Mouse (Mus musculus) cerebellum, adult 2 months (tissue): ENCODE results near the gene Gapt. TPM values are rescaled to one million over a fixed set of nuclear protein-coding genes. Genes with fewer than 3 reads are reported as not detected.

Experiments used
- DNase-seq, 2 experiments: peaks; one replicate each; pipeline ENCODE4 v3.0.0; 2021
- H3K27ac ChIP-seq: fragments of 200-500 bp; 2 replicates; pipeline ENCODE4 v1.5.1; 2012; ENCODE audit warnings: low read length, control low read depth, inconsistent platforms; ENCODE audit not compliant: insufficient read depth
- H3K27me3 ChIP-seq: fragments of 200-500 bp; 2 replicates; pipeline ENCODE4 v1.6.1; 2012; ENCODE audit warnings: inconsistent platforms, mild to moderate bottlenecking, low read length, moderate library complexity; ENCODE audit not compliant: control insufficient read depth, insufficient read depth
- H3K4me1 ChIP-seq: fragments of 200-500 bp; 2 replicates; pipeline ENCODE4 v1.6.1; 2011; ENCODE audit warnings: low read length; ENCODE audit not compliant: control insufficient read depth, insufficient read depth
- H3K4me3 ChIP-seq: fragments of 200-500 bp; replicated peaks from 2 replicates; pipeline ENCODE3; 2011; ENCODE audit warnings: mild to moderate bottlenecking, low read depth, low read length, control low read depth; ENCODE audit not compliant: insufficient read depth
- CTCF ChIP-seq: fragments of 200-500 bp; IDR thresholded peaks from 2 replicates; pipeline ENCODE4 v1.5.1; 2011; ENCODE audit warnings: low read depth, mild to moderate bottlenecking, control low read depth, low read length, moderate library complexity, borderline replicate concordance; ENCODE audit not compliant: insufficient read depth
- POLR2A ChIP-seq: fragments of 200-500 bp; IDR thresholded peaks from 2 replicates; pipeline ENCODE4 v1.6.1; 2011; ENCODE audit warnings: low read length, control low read depth, borderline replicate concordance; ENCODE audit not compliant: insufficient read depth
- WGBS: fragments of 180-500 bp; shearing (Covaris S2); methylation state at CpG from one replicate; pipeline ENCODE4 v1.1.7; 2018; 5-methylcytosine and 5-hydroxymethylcytosine counted together
- polyA plus RNA-seq: library from polyadenylated mRNA; depleted of rRNA; stranded (reverse); fragments of >200 nt; gene quantifications from 2 replicates; pipeline ENCODE4 v1.2.3, GENCODE M21; 2012

Gapt gene
- polyA plus RNA-seq, 1 experiment = not detected

DNA sequence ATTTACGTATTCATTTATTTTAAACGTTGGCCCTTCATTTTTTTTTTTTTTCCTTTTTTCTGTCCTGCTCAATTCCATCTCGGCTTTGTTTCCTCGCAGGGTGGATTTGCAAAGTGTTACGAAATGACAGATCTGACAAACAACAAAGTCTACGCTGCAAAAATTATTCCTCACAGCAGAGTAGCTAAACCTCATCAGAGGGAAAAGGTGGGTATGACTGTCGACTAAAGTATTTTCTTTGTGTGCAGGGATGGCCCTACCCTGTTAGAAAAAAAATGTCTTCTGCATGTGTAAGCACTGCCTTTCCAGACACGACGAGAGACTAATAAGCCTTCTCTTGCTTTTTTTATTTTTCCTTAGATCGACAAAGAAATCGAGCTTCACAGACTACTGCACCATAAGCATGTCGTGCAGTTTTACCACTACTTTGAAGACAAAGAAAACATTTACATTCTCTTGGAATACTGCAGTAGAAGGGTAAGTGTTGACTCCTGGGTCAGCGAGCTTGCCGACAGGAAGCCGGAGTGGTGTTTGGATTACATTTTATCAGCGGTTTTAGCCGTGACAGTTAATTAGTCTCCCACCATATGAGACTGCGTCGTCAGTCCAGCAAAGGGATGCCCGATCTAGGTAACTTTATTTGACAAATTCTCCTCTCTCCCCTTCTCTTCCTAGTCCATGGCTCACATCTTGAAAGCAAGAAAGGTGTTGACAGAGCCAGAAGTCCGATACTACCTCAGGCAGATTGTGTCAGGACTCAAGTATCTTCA lies 39.1 kb upstream of the Gapt start:
- TF ChIP-seq CTCF (no peak), POLR2A (no peak)
- 42% methylated on average over 21 of the region's 21 CpGs for WGBS

DNA sequence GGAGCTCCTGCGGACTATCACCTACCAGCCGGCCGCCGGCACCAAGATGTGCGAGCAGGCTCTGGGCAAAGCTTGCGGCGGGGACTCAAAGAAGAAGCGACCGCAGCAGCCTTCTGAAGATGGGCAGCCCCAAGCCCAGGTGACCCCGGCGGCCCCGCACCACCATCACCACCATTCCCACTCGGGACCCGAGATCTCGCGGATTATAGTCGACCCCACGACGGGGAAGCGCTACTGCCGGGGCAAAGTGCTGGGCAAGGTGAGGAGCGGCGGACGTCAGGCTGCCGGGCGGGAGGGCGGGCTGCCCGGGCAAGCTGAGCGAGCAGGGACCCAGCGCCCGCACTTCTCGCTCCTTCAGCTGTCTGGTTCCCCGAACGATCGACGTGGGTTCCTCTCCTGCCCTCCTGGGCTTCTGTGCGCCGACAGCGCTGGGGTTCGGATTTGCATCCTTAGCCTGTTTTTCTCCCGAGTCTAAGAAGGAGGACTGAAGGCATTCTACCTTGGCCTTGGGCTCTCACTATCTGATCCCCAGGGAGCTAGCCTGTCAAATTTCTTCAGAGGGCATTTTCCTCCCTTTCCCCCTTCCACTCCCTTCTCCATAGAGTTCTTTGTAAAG lies 38.3 kb upstream of the Gapt start:
- Histone ChIP-seq H3K4me3 (peak overlapping the region; percentile 62), H3K27me3 (no peaks in the 10 kb centered on the region), H3K4me1 (0 out of 2 replicates have a peak, but pooled peaks cover 2% of the 10 kb centered on the region), H3K27ac (peak overlapping the region; percentile 27)
- WGBS = 1% methylated on average over 41 of the region's 41 CpGs
- no peak for TF ChIP-seq POLR2A
- TF ChIP-seq CTCF = no peak
- DNase-seq = peak in 1 of 2 experiments; percentile 36

More for the DNA sequence above, 39.1 kb upstream of the Gapt start:
- Histone ChIP-seq H3K27me3 (no peaks in the 10 kb centered on the region), H3K4me3 (peak overlapping the region; percentile 52), H3K27ac (no peak overlapping the region), H3K4me1 (0 out of 2 replicates have a peak, but pooled peaks cover 2% of the 10 kb centered on the region)
- no peak for DNase-seq

DNA sequence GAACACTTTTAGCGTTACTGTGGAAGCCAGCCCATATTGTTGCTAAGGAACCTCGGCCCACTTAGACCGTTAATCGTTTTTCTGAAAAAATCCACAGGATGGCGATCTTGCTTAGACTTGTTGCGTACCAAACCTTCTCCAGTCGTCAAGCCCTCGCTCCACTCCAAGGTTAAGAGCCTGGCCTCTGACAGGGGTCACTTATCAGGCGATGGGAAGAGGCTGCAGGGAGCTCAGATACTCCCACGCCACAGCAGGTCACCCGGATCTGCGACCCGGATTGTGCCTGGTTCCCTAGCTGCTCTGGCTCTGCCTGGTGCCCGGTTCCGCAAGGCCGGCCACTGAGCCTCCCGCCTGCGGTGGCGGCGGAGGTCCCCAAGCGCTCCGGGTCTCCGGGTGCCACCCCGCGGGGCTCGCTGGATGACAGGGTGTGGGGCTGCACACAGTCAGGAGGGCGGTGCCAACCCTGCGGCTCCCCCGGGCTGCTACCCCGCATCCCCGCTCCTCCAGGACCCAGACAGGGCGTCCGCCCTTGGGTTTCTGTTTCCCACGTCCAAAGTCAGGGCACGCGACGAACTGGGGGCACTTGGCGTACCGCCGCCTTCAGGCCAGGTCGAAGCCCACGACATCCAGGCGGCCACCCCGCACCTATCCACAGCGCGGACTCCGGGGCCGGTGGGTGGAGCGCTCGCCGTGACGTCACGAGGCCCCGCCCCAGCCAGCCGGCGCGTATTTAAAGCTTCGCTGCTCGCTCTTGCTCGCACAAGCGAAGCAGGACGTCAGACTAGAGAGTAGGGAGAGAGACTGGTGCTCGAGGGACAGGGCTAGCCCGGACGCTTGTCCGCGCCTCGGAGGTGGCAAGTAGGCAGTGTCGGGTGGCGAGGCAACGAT lies 37.5 kb upstream of the Gapt start, which contains the start of gene Plk2:
Gene Plk2 (plus strand): TSS at position 756 of the 888 bp plus-strand sequence.
- TF ChIP-seq CTCF (peak; percentile 68; the same call in 1 of the 2 replicates), POLR2A (peak; percentile 100)
- H3K27me3 ChIP-seq = no peaks in the 10 kb centered on the region
- H3K4me3 ChIP-seq = peak within 1 kb of the TSS; percentile 62
- 0 out of 2 replicates have a peak, but pooled peaks cover 2% of the 10 kb centered on the region for H3K4me1 ChIP-seq
- DNase-seq = peak; percentile 90 to 95
- under 1% methylated on average over 71 of the region's 71 CpGs for WGBS
- H3K27ac ChIP-seq = peak within 1 kb of the TSS; percentile 57

DNA sequence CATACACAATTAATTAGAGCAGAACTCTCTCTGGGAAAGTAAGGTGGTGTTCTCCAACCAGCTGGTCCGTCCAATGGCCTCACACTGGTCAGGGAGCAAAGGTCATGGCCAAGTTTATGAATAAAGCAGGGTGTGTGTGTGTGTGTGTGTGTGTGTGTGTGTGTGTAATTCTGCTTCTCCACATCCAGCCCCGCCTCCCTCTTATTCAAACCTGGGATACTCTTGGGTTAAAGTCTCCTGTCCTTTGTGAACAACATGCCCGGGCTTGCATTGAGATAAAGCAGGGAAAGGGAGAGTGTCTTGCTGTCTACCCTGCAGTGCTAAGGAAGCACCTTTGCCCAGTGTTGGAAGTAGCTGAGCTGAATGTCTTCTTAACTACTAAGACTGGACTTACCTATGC lies 35.6 kb upstream of the Gapt start:
- WGBS = 43% methylated on average over 3 of the region's 3 CpGs
- Histone ChIP-seq H3K27ac (no peak overlapping the region), H3K4me3 (no peak overlapping the region), H3K27me3 (no peaks in the 10 kb centered on the region), H3K4me1 (0 out of 2 replicates have a peak, but pooled peaks cover 2% of the 10 kb centered on the region)
- DNase-seq = no peak
- TF ChIP-seq POLR2A = no peak
- no peak for TF ChIP-seq CTCF

DNA sequence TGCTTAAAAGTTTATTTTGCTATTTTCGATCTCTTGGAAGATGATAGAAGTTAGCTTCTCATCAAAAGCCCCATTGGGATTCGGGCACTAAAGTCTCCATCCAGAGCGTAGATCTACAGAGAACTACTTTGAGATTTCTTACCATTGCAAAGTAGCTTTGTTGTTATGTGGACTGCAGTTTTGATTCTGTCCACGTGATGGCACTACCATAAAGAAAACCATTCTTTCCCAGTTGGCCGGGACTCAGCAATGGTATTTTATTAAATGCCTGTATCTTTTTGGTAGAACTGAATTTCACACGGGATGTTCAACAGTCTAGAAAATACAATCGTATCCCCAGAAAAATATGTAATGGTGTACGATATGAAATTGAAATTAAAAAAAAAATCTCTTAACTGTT lies 35.2 kb upstream of the Gapt start:
- Histone ChIP-seq H3K4me3 (no peak overlapping the region), H3K27me3 (no peaks in the 10 kb centered on the region), H3K27ac (no peak overlapping the region), H3K4me1 (0 out of 2 replicates have a peak, but pooled peaks cover 2% of the 10 kb centered on the region)
- TF ChIP-seq CTCF (peak; percentile 39; the same call in 1 of the 2 replicates), POLR2A (no peak)
- peak; percentile 51 to 53 for DNase-seq
- WGBS = 14% methylated on average over 8 of the region's 8 CpGs

DNA sequence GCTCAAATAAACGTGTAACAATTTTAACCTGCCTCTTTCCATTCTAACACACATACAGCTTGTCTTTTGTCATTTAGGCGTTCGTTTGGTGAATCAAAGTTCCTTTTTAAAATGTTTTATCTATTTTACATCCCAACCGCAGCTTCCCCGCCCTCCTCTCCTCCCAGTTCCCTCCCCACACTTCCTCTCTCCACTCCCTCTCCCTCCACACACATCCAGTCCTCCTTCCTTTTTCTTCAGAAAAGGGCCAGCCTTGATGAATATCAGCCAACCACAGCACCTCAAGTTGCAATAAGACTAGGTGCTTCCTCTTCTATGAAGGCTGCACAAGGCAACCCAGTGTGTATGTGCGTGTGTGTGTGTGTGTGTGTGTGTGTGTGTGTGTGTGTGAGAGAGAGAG lies 27.5 kb upstream of the Gapt start:
- TF ChIP-seq CTCF = no peak
- TF ChIP-seq POLR2A = no peak
- Histone ChIP-seq H3K27ac (no peak overlapping the region), H3K27me3 (no peaks in the 10 kb centered on the region), H3K4me3 (no peak overlapping the region), H3K4me1 (no peaks in the 10 kb centered on the region)
- DNase-seq = no peak
- 78% methylated on average over 6 of the region's 6 CpGs for WGBS

DNA sequence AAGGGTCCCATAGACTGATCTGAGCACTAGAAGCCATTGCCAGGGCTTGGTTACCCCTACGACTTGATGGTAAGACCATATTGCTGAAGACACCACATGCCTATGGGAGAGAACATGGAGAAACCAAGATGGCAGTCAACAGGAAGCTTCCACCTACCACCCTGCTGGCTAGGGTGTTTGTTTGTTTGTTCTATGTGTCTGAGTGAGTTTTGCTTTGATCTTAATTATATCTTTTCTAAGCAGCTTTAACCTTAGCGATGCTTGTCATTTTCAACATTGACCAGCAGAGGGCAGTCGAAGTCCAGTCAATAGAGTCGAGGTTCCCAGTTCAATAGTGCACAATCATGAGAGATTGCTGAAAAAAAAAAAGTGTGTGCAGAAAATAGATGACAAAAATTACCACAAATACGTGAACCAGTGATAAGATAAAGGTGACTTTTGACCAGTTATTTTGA lies 25.5 kb upstream of the Gapt start:
- no peaks in the 10 kb centered on the region for H3K27me3 ChIP-seq
- WGBS = 19% methylated on average over 5 of the region's 5 CpGs
- no peak overlapping the region for H3K27ac ChIP-seq
- peak in 1 of 2 experiments; percentile 37 for DNase-seq
- H3K4me3 ChIP-seq = no peak overlapping the region
- no peaks in the 10 kb centered on the region for H3K4me1 ChIP-seq
- peak; percentile 17; the same call in 1 of the 2 replicates for TF ChIP-seq CTCF
- TF ChIP-seq POLR2A = no peak
